Mouse (Mus musculus) kidney, adult 2 months (tissue): ENCODE data around the gene Cacna1a. TPM values are rescaled to one million over a fixed set of nuclear protein-coding genes. Genes with fewer than 3 reads are reported as not detected.
A peak's percentile ranks its signal among the peaks of the same experiment; 100 is the strongest.

Source experiments
- DNase-seq: peaks from one replicate; pipeline ENCODE4 v3.0.0; 2021
- H3K27ac ChIP-seq: fragments of 200-500 bp; 2 replicates; pipeline ENCODE4 v1.5.1; 2012; ENCODE audit warnings: low read depth, low read length, control low read depth, inconsistent platforms; ENCODE audit not compliant: insufficient read depth
- H3K27me3 ChIP-seq: fragments of 200-500 bp; replicated peaks from 2 replicates; pipeline ENCODE4 v1.6.1; 2012; ENCODE audit warnings: mild to moderate bottlenecking, moderate library complexity, low read length, inconsistent platforms; ENCODE audit not compliant: control insufficient read depth, insufficient read depth
- H3K36me3 ChIP-seq: fragments of 200-500 bp; 2 replicates; pipeline ENCODE4 v1.6.1; 2012; ENCODE audit warnings: mild to moderate bottlenecking, moderate library complexity, low read length, inconsistent platforms; ENCODE audit not compliant: control insufficient read depth, insufficient read depth
- H3K4me1 ChIP-seq: fragments of 200-500 bp; 2 replicates; pipeline ENCODE4 v1.6.1; 2011; ENCODE audit warnings: low read length; ENCODE audit not compliant: control insufficient read depth, insufficient read depth
- H3K4me3 ChIP-seq: fragments of 200-500 bp; 2 replicates; pipeline ENCODE4 v1.5.1; 2011; ENCODE audit warnings: mild to moderate bottlenecking, low read depth, low read length, control low read depth; ENCODE audit not compliant: insufficient read depth
- CTCF ChIP-seq: fragments of 200-500 bp; conservative IDR thresholded peaks from 2 replicates; pipeline ENCODE4 v1.5.1; 2011; ENCODE audit warnings: low read depth, mild to moderate bottlenecking, control low read depth, low read length, moderate library complexity, mixed read lengths; ENCODE audit not compliant: insufficient read depth, insufficient read length
- POLR2A ChIP-seq: fragments of 200-500 bp; IDR thresholded peaks from one replicate; pipeline ENCODE4 v1.6.1; 2011; ENCODE audit warnings: low read depth, low read length, control low read depth
- WGBS: fragments of 180-500 bp; shearing (Covaris S2); methylation state at CpG from one replicate; pipeline ENCODE4 v1.1.7; 2018; 5-methylcytosine and 5-hydroxymethylcytosine counted together
- polyA plus RNA-seq: library from polyadenylated mRNA; depleted of rRNA; stranded (reverse); fragments of >200 nt; gene quantifications from 2 replicates; pipeline ENCODE4 v1.2.3, GENCODE M21; 2012

Gene Cacna1a
- polyA plus RNA-seq, 1 experiment: 6.8 TPM

GRCm38 (mm10) chr8:84599401-84599800 is 211.2 kb downstream of the Cacna1a start:
- 96% methylated on average over 1 of the region's 1 CpGs for WGBS

GRCm38 (mm10) chr8:84600311-84600907 is 212.2 kb downstream of the Cacna1a start:
- no peaks in the 10 kb centered on the region for H3K4me1 ChIP-seq
- 30% methylated on average over 26 of the region's 26 CpGs for WGBS
- DNase-seq: no peak
- TF ChIP-seq CTCF (no peak), POLR2A (no peak)
- H3K27ac ChIP-seq: no peak overlapping the region
- H3K36me3 ChIP-seq: no peaks in the 10 kb centered on the region
- H3K4me3 ChIP-seq: no peak overlapping the region
- H3K27me3 ChIP-seq: 0 out of 2 replicates have a peak, but pooled peaks cover 1% of the 10 kb centered on the region

More at GRCm38 (mm10) chr8:84599401-84599800, 211.2 kb downstream of the Cacna1a start:
- 0 out of 2 replicates have a peak, but pooled peaks cover 1% of the 10 kb centered on the region for H3K27me3 ChIP-seq
- H3K36me3 ChIP-seq: no peaks in the 10 kb centered on the region
- no peak for TF ChIP-seq CTCF
- TF ChIP-seq POLR2A: no peak
- no peak for DNase-seq
- no peaks in the 10 kb centered on the region for H3K4me1 ChIP-seq
- H3K4me3 ChIP-seq: no peak overlapping the region
- H3K27ac ChIP-seq: no peak overlapping the region

GRCm38 (mm10) chr8:84601221-84601751 is 213.0 kb downstream of the Cacna1a start:
- Histone ChIP-seq H3K4me3 (peak overlapping the region; percentile 21), H3K27ac (no peak overlapping the region), H3K27me3 (0 out of 2 replicates have a peak, but pooled peaks cover 1% of the 10 kb centered on the region), H3K4me1 (no peaks in the 10 kb centered on the region), H3K36me3 (no peaks in the 10 kb centered on the region)
- TF ChIP-seq CTCF (no peak), POLR2A (no peak)
- DNase-seq: no peak
- WGBS: 7% methylated on average over 19 of the region's 19 CpGs

GRCm38 (mm10) chr8:84614512-84615223 is 226.4 kb downstream of the Cacna1a start:
- no peak overlapping the region for H3K27ac ChIP-seq
- H3K36me3 ChIP-seq: no peaks in the 10 kb centered on the region
- 35% methylated on average over 16 of the region's 16 CpGs for WGBS
- H3K4me1 ChIP-seq: no peaks in the 10 kb centered on the region
- H3K27me3 ChIP-seq: no peaks in the 10 kb centered on the region
- no peak overlapping the region for H3K4me3 ChIP-seq
- DNase-seq: peak; percentile 25
- TF ChIP-seq CTCF (peak; percentile 34; the same call in 1 of the 2 replicates), POLR2A (no peak)

- no peak for DNase-seq
- TF ChIP-seq CTCF (no peak), POLR2A (no peak)
- Histone ChIP-seq H3K4me1 (no peaks in the 10 kb centered on the region), H3K27me3 (no peaks in the 10 kb centered on the region), H3K36me3 (no peaks in the 10 kb centered on the region), H3K4me3 (no peak overlapping the region), H3K27ac (no peak overlapping the region)
- WGBS: 54% methylated on average over 22 of the region's 22 CpGs
These were observed 227.6 kb downstream of the Cacna1a start for GRCm38 (mm10) chr8:84615666-84616485.

GRCm38 (mm10) chr8:84617005-84617404 is 228.8 kb downstream of the Cacna1a start:
- 56% methylated on average over 22 of the region's 22 CpGs for WGBS
- Histone ChIP-seq H3K27ac (no peak overlapping the region), H3K36me3 (no peaks in the 10 kb centered on the region), H3K4me1 (no peaks in the 10 kb centered on the region), H3K27me3 (no peaks in the 10 kb centered on the region), H3K4me3 (no peak overlapping the region)
- no peak for DNase-seq
- TF ChIP-seq POLR2A (no peak), CTCF (no peak)
